Mouse (Mus musculus): ENCODE measurements around the gene Slc27a1.

The Slc27a1 gene

GRCm38 (mm10) chr8:71588762-71589161 is 20.1 kb downstream of the Slc27a1 start:
- no peak for DNase-seq

- DNase-seq, result peak; percentile 17
Measured at GRCm38 (mm10) chr8:71591017-71591416, 22.3 kb downstream of the Slc27a1 start.

- DNase-seq, result peak; percentile 97
Measured at GRCm38 (mm10) chr8:71591471-71592373, 23.0 kb downstream of the Slc27a1 start, which contains the start of gene Pgls. TSS of gene Pgls (plus strand) at chr8:71592176.

- peak; percentile 93 for DNase-seq
Measured at GRCm38 (mm10) chr8:71592374-71593170, 23.9 kb downstream of the Slc27a1 start.

GRCm38 (mm10) chr8:71593556-71594323 is 25.1 kb downstream of the Slc27a1 start:
- no peak for DNase-seq

GRCm38 (mm10) chr8:71594324-71594722 is 25.6 kb downstream of the Slc27a1 start:
- no peak for DNase-seq

GRCm38 (mm10) chr8:71595862-71596261 is 27.2 kb downstream of the Slc27a1 start:
- DNase-seq, result peak; percentile 94

- DNase-seq, result no peak
Measured at GRCm38 (mm10) chr8:71596384-71596783, 27.7 kb downstream of the Slc27a1 start.

GRCm38 (mm10) chr8:71596798-71597197 is 28.1 kb downstream of the Slc27a1 start:
- DNase-seq, result no peak

- DNase-seq, result no peak
Measured at GRCm38 (mm10) chr8:71597451-71597850, 28.8 kb downstream of the Slc27a1 start, which contains the start of gene Fam129c. TSS of gene Fam129c (plus strand) at chr8:71597648.

- DNase-seq, result no peak
Measured at GRCm38 (mm10) chr8:71598375-71598774, 29.7 kb downstream of the Slc27a1 start.

- no peak for DNase-seq
Measured at GRCm38 (mm10) chr8:71598841-71599240, 30.2 kb downstream of the Slc27a1 start.

- DNase-seq, result no peak
Measured at GRCm38 (mm10) chr8:71601939-71602665, 33.4 kb downstream of the Slc27a1 start.

GRCm38 (mm10) chr8:71602666-71603334 is 34.1 kb downstream of the Slc27a1 start:
- no peak for DNase-seq

- DNase-seq, result no peak
Measured at GRCm38 (mm10) chr8:71604021-71604420, 35.3 kb downstream of the Slc27a1 start.

- peak; percentile 95 for DNase-seq
Measured at GRCm38 (mm10) chr8:71610822-71611651, 42.4 kb downstream of the Slc27a1 start, which contains the start of gene Colgalt1. TSS of gene Colgalt1 (plus strand) at chr8:71610998.

- DNase-seq, result no peak
Measured at GRCm38 (mm10) chr8:71612141-71612540, 43.5 kb downstream of the Slc27a1 start.

GRCm38 (mm10) chr8:71613418-71613817 is 44.7 kb downstream of the Slc27a1 start:
- DNase-seq, result no peak

GRCm38 (mm10) chr8:71619786-71620185 is 51.1 kb downstream of the Slc27a1 start:
- no peak for DNase-seq

- DNase-seq, result no peak
Measured at GRCm38 (mm10) chr8:71625088-71625487, 56.4 kb downstream of the Slc27a1 start.
